In the genomic region with DNA sequence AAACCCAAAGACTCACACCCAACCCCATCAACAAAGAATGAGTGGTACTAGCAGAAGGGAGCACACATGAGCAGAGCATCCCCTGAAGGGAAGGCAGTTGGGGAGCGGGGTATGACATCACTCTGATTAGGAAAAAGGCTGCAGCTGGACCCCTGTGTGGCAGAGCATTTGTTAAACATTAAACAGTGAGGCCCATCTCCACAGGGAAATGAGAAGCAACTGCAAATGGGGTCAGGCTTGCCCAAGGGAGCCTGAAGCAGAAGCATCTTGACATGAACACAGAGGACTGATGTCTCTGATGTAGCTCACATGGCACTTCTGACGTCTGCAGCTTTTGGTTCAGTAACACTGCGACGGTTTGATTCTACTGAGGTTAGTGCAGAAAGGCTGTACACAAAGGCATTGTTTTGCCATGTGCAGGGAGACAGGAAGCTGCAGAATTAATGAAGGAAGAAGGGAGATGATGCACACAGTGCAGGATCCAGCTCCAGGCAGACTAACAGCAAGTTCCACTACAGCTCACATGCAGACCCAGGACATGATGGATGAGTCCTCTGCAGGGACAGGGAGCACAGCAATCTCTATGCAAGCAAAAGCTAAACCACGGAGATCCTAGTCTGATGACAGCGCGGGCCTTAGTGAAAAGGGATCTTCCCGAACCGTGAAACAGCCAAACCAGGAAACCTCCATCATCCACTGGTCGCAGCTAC, we compare ENCODE assay signal across 17 mouse cellular contexts.
DNase-seq lines count a peak whose midpoint lies in the region; ATAC-seq lines count a peak whose summit lies in the region.
"Had no signal": no experiment of that assay in that cellular context is flagged by ENCODE, and none has a peak within 500 bp of the region (broad histone marks: within the 10 kb centered on the region; RNA-seq: fewer than 3 reads in every experiment).

No protein-coding gene starts in this region.

- H3K36me3 ChIP-seq in kidney, embryonic 15.5 days = no peaks in the 10 kb centered on the region
- H3K36me3 ChIP-seq in kidney, embryonic 14.5 days (ENCODE audit: control insufficient read depth, insufficient read depth, low read length) = no peaks in the 10 kb centered on the region
- H3K36me3 ChIP-seq in hindbrain, embryonic 14.5 days (replicated peaks; ENCODE audit: control insufficient read depth, insufficient read depth) = no peaks in the 10 kb centered on the region
- no peaks in the 10 kb centered on the region for H3K36me3 ChIP-seq in neural tube, embryonic 14.5 days (ENCODE audit: control insufficient read depth, insufficient read depth, low read length)
- H3K36me3 ChIP-seq: limb, embryonic 12.5 days had no signal

- no peaks in the 10 kb centered on the region for H3K27me3 ChIP-seq in kidney, embryonic 15.5 days
- no peaks in the 10 kb centered on the region for H3K27me3 ChIP-seq in kidney, embryonic 14.5 days (ENCODE audit: control insufficient read depth, insufficient read depth, low read length)
- no peaks in the 10 kb centered on the region for H3K27me3 ChIP-seq in hindbrain, embryonic 14.5 days (ENCODE audit: control insufficient read depth, insufficient read depth, low read length)
- H3K27me3 ChIP-seq in neural tube, embryonic 14.5 days (ENCODE audit: control insufficient read depth, insufficient read depth, low read length) = no peaks in the 10 kb centered on the region
- H3K27me3 ChIP-seq: limb, embryonic 12.5 days; megakaryocyte, embryonic 14.5 days had no signal

- H3K4me3 ChIP-seq in kidney, embryonic 15.5 days (replicated peaks) = no peak overlapping the region
- no peak overlapping the region for H3K4me3 ChIP-seq in kidney, embryonic 14.5 days (ENCODE audit: low read length)
- no peak overlapping the region for H3K4me3 ChIP-seq in hindbrain, embryonic 14.5 days (replicated peaks; ENCODE audit: low read length)
- H3K4me3 ChIP-seq in neural tube, embryonic 14.5 days (ENCODE audit: low read depth, low read length) = no peak overlapping the region
- H3K4me3 ChIP-seq: limb, embryonic 12.5 days; megakaryocyte, embryonic 14.5 days had no signal

- 66% methylated on average over 10 of the region's 10 CpGs for whole genome bisulfite sequencing in kidney, embryonic 15.5 days
- 74% methylated on average over 10 of the region's 10 CpGs for WGBS in kidney, embryonic 14.5 days
- WGBS in hindbrain, embryonic 14.5 days = 37% methylated on average over 10 of the region's 10 CpGs
- WGBS in neural tube, embryonic 14.5 days = 46% methylated on average over 10 of the region's 10 CpGs

- ATAC-seq in kidney, embryonic 15.5 days (replicated peaks; ENCODE audit: low FRiP score) = peak; percentile 54
- ATAC-seq in kidney, embryonic 14.5 days (ENCODE audit: low FRiP score, low TSS enrichment) = no peak
- peak; percentile 68 for ATAC-seq in hindbrain, embryonic 14.5 days (ENCODE audit: low FRiP score)
- peak; percentile 63; the same call in 1 of the 2 replicates for ATAC-seq in neural tube, embryonic 14.5 days (ENCODE audit: low read depth)
- ATAC-seq: liver, postnatal 0 days had no signal

- no peak overlapping the region for H3K9ac ChIP-seq in kidney, embryonic 15.5 days
- no peak overlapping the region for H3K9ac ChIP-seq in kidney, embryonic 14.5 days (ENCODE audit: low read depth, low read length)
- no peak overlapping the region for H3K9ac ChIP-seq in hindbrain, embryonic 14.5 days
- H3K9ac ChIP-seq in neural tube, embryonic 14.5 days (replicated peaks; ENCODE audit: low read depth, low read length) = no peak overlapping the region
- H3K9ac ChIP-seq: limb, embryonic 12.5 days; liver, postnatal 0 days had no signal

- H3K9me3 ChIP-seq in kidney, embryonic 15.5 days (replicated peaks) = no peaks in the 10 kb centered on the region
- no peaks in the 10 kb centered on the region for H3K9me3 ChIP-seq in kidney, embryonic 14.5 days (ENCODE audit: control insufficient read depth, low read length)
- H3K9me3 ChIP-seq in hindbrain, embryonic 14.5 days (ENCODE audit: control insufficient read depth, low read length) = no peaks in the 10 kb centered on the region
- no peaks in the 10 kb centered on the region for H3K9me3 ChIP-seq in neural tube, embryonic 14.5 days (ENCODE audit: control insufficient read depth, low read length)
- H3K9me3 ChIP-seq: limb, embryonic 12.5 days had no signal

- no peak overlapping the region for H3K4me2 ChIP-seq in kidney, embryonic 15.5 days
- H3K4me2 ChIP-seq in kidney, embryonic 14.5 days (replicated peaks; ENCODE audit: low read depth, low read length) = no peak overlapping the region
- no peak overlapping the region for H3K4me2 ChIP-seq in hindbrain, embryonic 14.5 days (replicated peaks)
- H3K4me2 ChIP-seq in neural tube, embryonic 14.5 days (ENCODE audit: low read depth, low read length) = no peak overlapping the region
- H3K4me2 ChIP-seq: limb, embryonic 12.5 days had no signal

- no peak overlapping the region for H3K27ac ChIP-seq in kidney, embryonic 15.5 days
- no peak overlapping the region for H3K27ac ChIP-seq in kidney, embryonic 14.5 days (ENCODE audit: low read depth, low read length)
- no peak overlapping the region for H3K27ac ChIP-seq in hindbrain, embryonic 14.5 days
- H3K27ac ChIP-seq in neural tube, embryonic 14.5 days (ENCODE audit: low read depth, low read length) = 0 out of 2 replicates have a peak overlapping the region, but pooled peaks have one; percentile 28
- H3K27ac ChIP-seq: limb, embryonic 12.5 days had no signal

- peak; percentile 4 for DNase-seq in embryo, embryonic 9.5 days (ENCODE audit: extremely low spot score)
- no peak for DNase-seq in hindbrain, embryonic 14.5 days (ENCODE audit: low spot score)
- DNase-seq in spleen, adult 12 weeks (ENCODE audit: low spot score) = no peak
- DNase-seq in right cerebral cortex, postnatal 36 days (ENCODE audit: low spot score in 2 of 2) = no peak
- no peak for DNase-seq in cerebellum, postnatal 36 days
- DNase-seq: adrenal gland, postnatal 10 days; heart, adult 18-20 months; heart, postnatal 14 days; kidney, adult 8-10 months; layer of hippocampus, postnatal 36 days; liver, postnatal 0 days; thymus, adult 2 months had no signal

- 0 out of 2 replicates have a peak, but pooled peaks cover 5% of the 10 kb centered on the region for H3K4me1 ChIP-seq in kidney, embryonic 15.5 days
- no peaks in the 10 kb centered on the region for H3K4me1 ChIP-seq in kidney, embryonic 14.5 days (ENCODE audit: control insufficient read depth, insufficient read depth, low read length)
- H3K4me1 ChIP-seq in hindbrain, embryonic 14.5 days (replicated peaks; ENCODE audit: control insufficient read depth, insufficient read depth, low read length) = peaks cover 7% of the 10 kb centered on the region
- H3K4me1 ChIP-seq in neural tube, embryonic 14.5 days (ENCODE audit: control insufficient read depth, insufficient read depth, low read length) = no peaks in the 10 kb centered on the region
- H3K4me1 ChIP-seq: megakaryocyte, embryonic 14.5 days had no signal
